Mouse (Mus musculus): ENCODE measurements around the gene Usp43. TPM values are rescaled to one million over a fixed set of nuclear protein-coding genes. Genes with fewer than 3 reads are reported as not detected.

Gene Usp43
- total RNA-seq (2015) (not detected in 2 replicates), total RNA-seq (2017) (not detected in 2 replicates)

GRCm38 (mm10) chr11:67921827-67922754 is at the start of gene Usp43:
Gene Usp43, minus strand, starts transcription at chr11:67922153.
- no peak for ATAC-seq (ENCODE audit: poor library complexity, severe bottlenecking)

GRCm38 (mm10) chr11:67967831-67968230 is 45.9 kb upstream of the Usp43 start:
- no peak for ATAC-seq (ENCODE audit: poor library complexity, severe bottlenecking)

- ATAC-seq (ENCODE audit: poor library complexity, severe bottlenecking) = peak; percentile 96
Measured at GRCm38 (mm10) chr11:67965905-67966878, 44.2 kb upstream of the Usp43 start, which contains the start of gene Stx8. Gene Stx8, plus strand, starts transcription at chr11:67966193.

DNA sequence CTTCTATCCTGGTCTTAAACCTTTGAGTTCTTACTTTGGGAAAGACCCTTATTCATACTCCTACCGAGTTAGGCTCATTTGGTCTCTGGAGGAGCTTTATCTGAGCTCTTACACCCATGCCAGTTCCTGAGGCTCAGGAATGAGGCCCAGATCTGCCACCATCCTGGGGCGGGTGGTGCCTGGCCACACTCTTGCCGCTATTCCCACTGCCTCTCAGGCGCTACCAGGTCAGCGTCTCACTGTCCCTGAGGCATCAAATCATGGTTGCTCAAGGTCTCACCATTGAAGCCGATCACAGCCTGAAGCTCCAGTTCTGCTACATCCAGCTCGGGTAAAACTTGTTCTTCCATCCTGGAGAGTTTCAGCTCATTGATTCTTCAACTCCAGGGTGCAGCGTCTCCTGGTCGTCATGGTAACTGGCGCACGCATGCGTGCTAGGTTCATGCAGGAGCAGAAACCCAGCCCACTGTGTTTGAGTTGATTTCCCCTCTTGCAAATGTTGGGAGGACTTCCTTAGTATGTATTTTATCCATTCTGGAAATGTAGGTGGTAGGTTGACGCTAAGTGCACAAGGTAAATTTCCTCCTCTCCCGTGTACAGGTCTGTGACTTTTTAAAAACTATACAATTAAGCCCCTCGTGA is 43.4 kb upstream of the Usp43 start, which contains the start of gene Cfap52:
TSS of gene Cfap52 (minus strand) at position 410 of the 642 bp plus-strand sequence.
- peak; percentile 49 for ATAC-seq (ENCODE audit: poor library complexity, severe bottlenecking)

- no peak for ATAC-seq (ENCODE audit: poor library complexity, severe bottlenecking)
Measured at GRCm38 (mm10) chr11:67964110-67964509, 42.2 kb upstream of the Usp43 start.

DNA sequence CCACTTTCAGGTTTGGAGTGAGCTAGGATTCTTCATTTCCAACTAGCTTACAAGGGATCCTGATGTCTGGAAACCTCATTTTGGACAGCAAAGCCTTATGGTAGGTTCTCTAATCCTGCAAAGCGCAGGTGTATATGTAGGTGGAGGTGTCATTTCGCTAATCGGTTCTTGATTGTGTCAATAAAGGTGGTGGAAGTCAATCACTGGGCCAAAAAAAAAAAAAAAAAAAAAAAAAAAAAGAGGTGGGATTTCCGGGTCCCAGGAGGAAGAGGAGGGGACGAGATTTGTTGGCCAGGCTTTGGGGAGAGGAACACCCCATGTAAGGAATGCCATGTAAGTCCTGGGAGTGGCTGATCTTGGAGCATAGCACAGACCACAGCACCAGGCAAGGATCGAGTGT is 32.5 kb upstream of the Usp43 start:
- no peak for ATAC-seq (ENCODE audit: poor library complexity, severe bottlenecking)

- no peak for ATAC-seq (ENCODE audit: poor library complexity, severe bottlenecking)
Measured at GRCm38 (mm10) chr11:67953604-67954003, 31.7 kb upstream of the Usp43 start.

DNA sequence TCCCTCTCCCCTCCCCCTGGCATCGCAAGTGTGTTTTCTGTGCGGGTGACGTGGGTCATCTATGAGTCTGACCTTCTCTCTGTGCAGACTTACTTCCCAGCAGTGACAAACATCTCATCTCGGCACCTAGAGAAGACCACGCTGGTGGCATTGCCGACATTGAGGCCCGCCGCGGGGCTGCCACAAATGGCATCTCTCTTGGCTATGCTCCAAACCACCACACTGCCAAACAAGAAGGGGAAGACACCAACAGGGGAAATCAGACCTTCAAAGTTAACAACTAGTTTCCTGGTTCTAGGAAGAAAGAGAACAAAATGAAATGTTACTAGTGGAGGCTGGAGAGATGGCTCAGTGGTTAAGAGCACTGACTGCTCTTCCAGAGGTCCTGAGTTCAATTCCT is 27.5 kb upstream of the Usp43 start:
- no peak for ATAC-seq (ENCODE audit: poor library complexity, severe bottlenecking)

DNA sequence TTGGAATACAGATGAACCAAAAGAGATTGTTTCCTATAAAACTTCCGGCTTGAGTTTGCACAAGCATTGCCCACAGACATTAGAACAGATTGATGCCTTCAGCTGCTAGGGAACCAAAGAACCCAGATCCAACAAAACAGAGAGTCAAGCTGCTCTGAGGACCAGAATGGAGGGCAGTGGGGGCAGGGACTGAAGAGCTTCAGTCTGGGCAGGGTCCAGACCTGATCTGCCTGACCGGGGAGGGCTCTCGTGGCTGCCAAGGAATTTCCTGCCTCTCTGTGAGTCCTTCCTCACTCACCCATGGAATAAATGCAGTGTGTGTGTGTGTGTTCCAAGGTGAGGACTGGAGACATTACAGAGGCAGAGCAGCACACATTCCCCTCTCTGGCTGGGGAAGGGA is 26.3 kb upstream of the Usp43 start:
- no peak for ATAC-seq (ENCODE audit: poor library complexity, severe bottlenecking)

- no peak for ATAC-seq (ENCODE audit: poor library complexity, severe bottlenecking)
Measured at GRCm38 (mm10) chr11:67932156-67932555, 10.2 kb upstream of the Usp43 start.

DNA sequence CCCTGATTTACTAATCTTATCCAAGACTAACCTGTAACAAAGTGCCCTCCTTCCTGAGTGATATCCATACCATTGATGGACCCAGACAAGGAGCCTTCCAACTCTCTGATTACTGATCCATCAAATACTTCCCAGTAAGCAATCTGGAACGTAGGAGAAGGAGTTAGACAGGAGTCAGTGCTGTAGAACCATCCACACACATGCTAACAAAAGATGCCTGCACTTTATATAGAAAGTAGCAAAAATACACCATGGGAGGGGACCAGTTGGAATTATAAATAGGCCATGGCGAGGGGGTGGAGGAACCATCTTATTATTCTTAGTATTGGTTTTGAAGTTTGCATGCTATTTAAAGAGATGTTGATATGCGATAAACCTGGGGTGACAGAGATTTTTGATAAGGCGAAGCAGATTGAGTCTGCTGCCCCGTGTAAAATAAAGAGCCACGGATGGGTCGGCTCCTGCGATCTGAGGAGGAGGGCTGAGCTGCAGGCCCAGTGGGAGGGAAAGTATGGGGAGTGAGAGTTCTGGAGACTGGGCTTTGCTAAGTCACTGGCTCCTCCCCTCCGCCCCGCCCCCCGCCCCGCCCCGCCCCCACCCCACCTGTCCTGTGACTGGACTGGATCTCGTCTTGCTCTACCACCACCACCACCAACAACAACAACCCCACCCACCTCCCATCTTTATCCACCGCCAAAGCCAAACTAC is 4.5 kb upstream of the Usp43 start:
- ATAC-seq (ENCODE audit: poor library complexity, severe bottlenecking) = no peak

DNA sequence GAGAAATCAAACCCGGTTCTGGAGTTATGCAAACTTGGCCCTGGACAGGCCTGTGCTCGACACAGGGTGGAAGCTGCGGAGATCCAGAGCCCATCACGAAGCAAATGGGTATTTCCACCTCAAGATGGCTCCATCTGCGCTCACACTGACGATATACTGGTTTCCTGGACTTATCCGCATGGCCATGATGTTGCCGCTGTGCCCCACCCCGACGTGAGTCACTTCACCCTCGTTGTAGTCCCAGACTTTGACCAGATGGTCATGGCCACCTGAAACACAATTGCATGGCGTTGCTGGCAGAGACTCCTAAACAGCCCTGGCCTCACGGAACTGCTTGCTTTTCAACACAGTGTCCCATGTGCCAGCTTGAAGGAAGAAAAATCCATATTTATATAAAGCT is 3.0 kb upstream of the Usp43 start:
- no peak for ATAC-seq (ENCODE audit: poor library complexity, severe bottlenecking)

GRCm38 (mm10) chr11:67923720-67924119 is 1.8 kb upstream of the Usp43 start:
- ATAC-seq (ENCODE audit: poor library complexity, severe bottlenecking) = no peak

- ATAC-seq (ENCODE audit: poor library complexity, severe bottlenecking) = no peak
Measured at GRCm38 (mm10) chr11:67922755-67923125, 787 bp upstream of the Usp43 start.

DNA sequence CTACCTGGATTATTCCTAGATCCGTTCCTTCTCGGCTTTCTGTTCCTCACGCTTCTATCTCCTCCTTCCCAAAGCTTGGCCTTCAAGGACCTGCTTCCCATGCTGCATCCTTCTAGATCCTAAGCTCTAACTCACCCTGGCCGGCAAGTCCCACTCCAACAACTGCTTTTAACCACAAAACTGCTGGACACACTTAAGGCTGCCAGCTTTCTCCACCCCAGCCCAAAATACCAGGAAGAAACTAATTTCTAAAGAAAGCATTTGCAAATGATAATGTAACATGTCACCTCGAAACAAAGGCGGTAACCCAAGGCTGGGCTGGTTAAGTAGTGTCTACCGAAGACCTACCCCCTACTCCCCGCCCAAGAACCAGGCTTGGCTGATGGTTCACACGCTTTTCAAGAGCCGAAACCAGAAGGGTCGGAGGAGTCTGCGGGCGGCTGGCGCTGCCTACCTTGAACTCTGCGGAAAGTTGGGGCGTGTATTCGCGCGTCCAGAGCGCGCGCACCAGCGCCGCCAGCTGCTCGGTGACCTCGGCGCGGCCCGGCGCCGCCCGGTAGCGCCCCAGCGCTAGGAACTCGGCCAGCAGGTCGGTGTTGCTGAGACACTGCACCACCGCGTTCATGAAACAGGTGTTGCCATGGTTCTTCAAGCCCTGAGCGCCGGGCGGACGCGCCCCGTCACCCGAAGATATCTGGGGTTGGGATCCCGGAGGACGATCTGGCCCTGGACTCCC is 694 bp downstream of the Usp43 start:
- ATAC-seq (ENCODE audit: poor library complexity, severe bottlenecking) = no peak

DNA sequence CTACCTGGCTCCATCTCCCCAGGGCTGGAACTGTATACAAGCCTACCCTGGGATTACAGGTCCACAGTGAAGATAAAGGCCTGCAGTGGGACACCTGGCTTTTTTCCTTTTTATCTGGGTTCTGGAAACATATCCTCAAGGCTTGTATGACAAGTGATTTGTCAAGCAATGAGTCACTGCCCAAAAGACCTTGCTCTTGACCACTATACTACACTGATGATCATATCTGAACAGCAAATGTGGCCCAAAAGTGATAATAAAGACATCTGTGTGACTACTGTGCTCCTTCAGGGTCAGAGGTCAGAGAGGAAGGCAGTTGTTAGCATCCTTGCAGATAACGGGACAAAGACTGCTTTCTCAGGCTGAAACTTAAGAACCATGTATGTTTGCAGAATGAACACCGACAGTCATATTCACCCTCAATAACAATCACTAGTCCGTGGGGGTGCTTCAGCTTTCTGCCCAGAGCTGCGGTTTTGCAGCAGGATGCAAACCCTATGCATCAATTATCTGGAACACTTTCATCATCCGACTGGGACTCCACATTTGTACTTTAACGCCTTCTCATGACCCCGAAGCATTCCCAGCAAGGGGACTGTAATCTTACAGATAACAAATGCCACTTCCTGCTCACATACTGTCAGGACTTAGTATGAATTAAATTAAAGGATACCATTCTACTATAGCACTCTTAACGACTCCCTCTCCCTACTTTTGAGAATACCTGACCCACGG is 1.6 kb downstream of the Usp43 start:
- no peak for ATAC-seq (ENCODE audit: poor library complexity, severe bottlenecking)

- ATAC-seq (ENCODE audit: poor library complexity, severe bottlenecking) = no peak
Measured at GRCm38 (mm10) chr11:67919593-67919992, 2.4 kb downstream of the Usp43 start.

DNA sequence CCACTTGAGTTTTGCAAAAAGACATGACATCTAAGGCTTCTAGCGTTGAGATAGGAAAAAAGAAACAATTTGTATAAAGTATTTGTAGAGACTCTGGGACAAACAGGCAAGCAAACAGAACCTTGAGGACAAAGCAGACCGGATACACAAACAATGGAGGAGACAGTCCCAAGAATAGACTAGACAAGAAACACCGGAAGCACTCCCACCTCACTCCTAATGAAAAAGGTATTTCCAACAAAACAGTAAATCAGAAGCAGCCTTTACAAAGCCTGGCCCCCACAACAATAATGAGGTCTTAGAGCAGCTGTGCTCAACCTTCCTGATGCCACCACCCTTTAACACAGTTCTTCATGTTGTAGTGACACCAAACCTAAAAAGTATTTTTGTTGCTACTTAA is 4.8 kb downstream of the Usp43 start:
- no peak for ATAC-seq (ENCODE audit: poor library complexity, severe bottlenecking)

- no peak for ATAC-seq (ENCODE audit: poor library complexity, severe bottlenecking)
Measured at GRCm38 (mm10) chr11:67911074-67911473, 10.9 kb downstream of the Usp43 start.
